Mouse (Mus musculus): ENCODE results near the gene Gm21149.
"Not testable (repeated sequence)": the region's sequence is repeated elsewhere in the genome, so short reads cannot be mapped to it uniquely, and the experiment has no call there.

The Gm21149 gene

DNA sequence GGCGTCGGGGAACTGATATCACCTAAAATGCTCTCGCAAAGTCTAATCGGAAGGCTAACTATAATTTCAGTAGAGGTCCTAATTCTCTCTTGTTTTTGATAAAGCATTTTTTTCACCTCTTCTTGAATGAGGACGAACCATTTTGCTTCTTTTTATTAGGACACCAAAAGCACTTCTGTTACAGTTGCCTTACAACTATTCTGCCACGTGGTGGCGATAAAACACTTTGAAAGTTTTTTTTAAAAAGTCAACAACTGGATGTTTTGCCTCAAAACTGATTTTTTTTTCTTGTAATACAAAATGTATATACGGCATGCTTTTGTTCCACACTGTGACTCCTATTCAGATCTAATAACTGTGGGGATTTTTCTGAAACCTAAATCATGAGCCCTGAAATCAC is 14.7 kb downstream of the Gm21149 start:
- not testable (repeated sequence) for DNase-seq (ENCODE audit: low spot score)

DNA sequence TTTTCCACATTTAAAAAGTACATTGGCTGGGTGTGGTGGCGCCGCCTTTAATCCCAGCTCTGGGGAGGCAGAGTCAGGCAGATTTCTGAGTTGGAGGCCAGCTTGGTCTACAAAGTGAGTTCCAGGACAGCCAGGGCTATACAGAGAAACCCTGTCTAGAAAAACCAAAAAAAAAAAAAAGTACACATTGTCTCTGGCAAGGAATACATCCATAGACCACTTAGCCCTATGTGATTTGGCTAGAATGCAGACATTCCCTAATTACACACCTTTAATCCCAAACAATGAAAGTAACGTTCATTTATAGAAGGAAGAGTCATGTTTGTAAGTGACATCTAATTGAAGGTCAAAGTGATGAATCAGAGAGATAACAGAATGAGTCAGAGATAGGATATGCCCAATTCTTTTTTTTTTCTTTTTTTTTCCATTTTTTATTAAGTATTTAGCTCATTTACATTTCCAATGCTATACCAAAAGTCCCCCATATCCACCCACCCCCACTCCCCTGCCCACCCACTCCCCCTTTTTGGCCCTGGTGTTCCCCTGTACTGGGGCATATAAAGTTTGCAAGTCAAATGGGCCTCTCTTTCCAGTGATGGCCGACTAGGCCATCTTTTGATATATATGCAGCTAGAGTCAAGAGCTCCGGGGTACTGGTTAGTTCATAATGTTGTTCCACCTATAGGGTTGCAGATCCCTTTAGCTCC is 18.3 kb downstream of the Gm21149 start:
- DNase-seq (ENCODE audit: low spot score) = not testable (repeated sequence)
